In genomic region chr9:51013644-51014043, GRCm38 (mm10) we compare ENCODE assay signal across 23 mouse cellular contexts. TPM values are rescaled to one million over a fixed set of nuclear protein-coding genes. Genes with fewer than 3 reads are reported as not detected.
"Had no signal": no experiment of that assay in that cellular context is flagged by ENCODE, and none has a peak within 500 bp of the region (broad histone marks: within the 10 kb centered on the region; RNA-seq: fewer than 3 reads in every experiment).

No protein-coding gene starts in this region.

- H3K36me3 ChIP-seq: neural tube, embryonic 13.5 days; neural tube, embryonic 15.5 days; stomach, embryonic 15.5 days had no signal

- H3K4me3 ChIP-seq: neural tube, embryonic 13.5 days; neural tube, embryonic 15.5 days; stomach, embryonic 15.5 days had no signal

- H3K27ac ChIP-seq: neural tube, embryonic 13.5 days; neural tube, embryonic 15.5 days; stomach, embryonic 15.5 days; stomach, postnatal 0 days had no signal

- H3K27me3 ChIP-seq: neural tube, embryonic 15.5 days; stomach, embryonic 15.5 days had no signal

- H3K9ac ChIP-seq: neural tube, embryonic 13.5 days; neural tube, embryonic 15.5 days; stomach, embryonic 15.5 days had no signal

- H3K4me1 ChIP-seq: stomach, embryonic 15.5 days had no signal

- DNase-seq: retina, postnatal 1 day; right cerebral cortex, adult 18-20 months; right cerebral cortex, postnatal 14 days; right cerebral cortex, postnatal 25 days; right cerebral cortex, postnatal 4 days; spleen, adult 18-20 months; thymus, adult 18-20 months; thymus, adult 2 months; thymus, postnatal 14 days; thymus, postnatal 25 days; thymus, postnatal 36 days; thymus, postnatal 4 days had no signal

- H3K9me3 ChIP-seq: neural tube, embryonic 13.5 days; neural tube, embryonic 15.5 days; stomach, embryonic 15.5 days had no signal

RNA-seq across cellular contexts. Expression of gene Btg4, which starts 47.1 kb away (rescaled TPM):
- total RNA-seq: neutrophil, adult 5-6 weeks had no signal
- polyA plus RNA-seq: neural tube, embryonic 13.5 days; neural tube, embryonic 14.5 days; neural tube, embryonic 15.5 days; small intestine, adult 2 months; spleen, adult 2 months; stomach, embryonic 14.5 days; stomach, embryonic 15.5 days; stomach, embryonic 16.5 days; stomach, postnatal 0 days; thymus, adult 2 months; urinary bladder, adult 2 months had no signal
